Mouse (Mus musculus) adrenal gland, adult 2 months (tissue): ENCODE results near the gene Dctn1. TPM values are rescaled to one million over a fixed set of nuclear protein-coding genes. Genes with fewer than 3 reads are reported as not detected.
A peak's percentile ranks its signal among the peaks of the same experiment; 100 is the strongest.

Source experiments
- DNase-seq: peaks from one replicate; pipeline ENCODE4 v3.0.0; 2021
- polyA plus RNA-seq: library from polyadenylated mRNA; depleted of rRNA; stranded (reverse); fragments of >200 nt; gene quantifications from 2 replicates; pipeline ENCODE4 v1.2.3, GENCODE M21; 2012; rRNA removed
- total RNA-seq, 2 experiments: library from RNA; stranded (reverse); gene quantifications; 2 replicates each; pipeline ENCODE4 v1.2.3; 2021

Gene Dctn1
- total and polyA plus RNA-seq, 3 experiments = 135 to 211 (median 138) TPM

DNA sequence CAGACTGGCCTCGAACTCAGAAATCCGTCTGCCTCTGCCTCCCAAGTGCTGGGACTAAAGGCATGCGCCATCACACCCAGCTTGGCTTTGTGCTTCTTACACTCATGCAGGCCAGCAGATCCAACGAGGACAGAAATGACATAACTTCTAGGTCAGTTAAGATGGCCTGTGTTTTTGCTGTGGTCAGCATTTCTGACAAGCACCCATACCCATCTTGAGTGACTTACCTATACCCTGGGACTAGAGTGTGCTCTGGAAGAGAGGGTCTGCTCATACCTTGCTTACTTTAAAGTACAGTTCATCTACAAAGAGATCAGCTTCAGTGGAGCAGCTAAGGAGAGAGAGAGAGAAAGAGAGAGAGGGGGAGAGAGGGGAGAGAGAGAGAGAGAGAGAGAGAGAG lies 67.6 kb downstream of the Dctn1 start:
- DNase-seq = no peak

DNA sequence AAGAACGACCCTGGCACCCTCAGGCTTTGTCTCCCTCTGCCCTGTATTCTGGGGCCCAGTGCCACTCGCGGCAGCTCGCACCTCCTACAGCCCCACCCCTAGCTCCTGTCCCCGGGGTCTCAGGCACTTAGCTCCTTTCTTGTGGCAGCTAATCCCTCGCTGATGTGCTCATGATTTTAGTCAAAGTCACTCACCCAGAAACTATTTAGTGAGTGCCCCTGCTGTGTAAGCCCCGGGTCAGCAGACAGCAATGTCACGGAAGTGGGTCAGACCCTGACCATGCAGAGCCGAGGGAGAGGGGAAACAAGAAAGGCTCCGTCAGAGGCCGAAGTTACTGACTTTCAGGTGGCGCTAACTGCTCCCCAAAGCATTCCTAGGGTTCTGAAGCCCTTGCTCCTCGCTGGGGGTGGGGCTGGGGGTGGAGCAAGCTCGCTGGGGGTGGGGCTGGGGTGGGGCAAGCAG lies 68.6 kb downstream of the Dctn1 start:
- no peak for DNase-seq

DNA sequence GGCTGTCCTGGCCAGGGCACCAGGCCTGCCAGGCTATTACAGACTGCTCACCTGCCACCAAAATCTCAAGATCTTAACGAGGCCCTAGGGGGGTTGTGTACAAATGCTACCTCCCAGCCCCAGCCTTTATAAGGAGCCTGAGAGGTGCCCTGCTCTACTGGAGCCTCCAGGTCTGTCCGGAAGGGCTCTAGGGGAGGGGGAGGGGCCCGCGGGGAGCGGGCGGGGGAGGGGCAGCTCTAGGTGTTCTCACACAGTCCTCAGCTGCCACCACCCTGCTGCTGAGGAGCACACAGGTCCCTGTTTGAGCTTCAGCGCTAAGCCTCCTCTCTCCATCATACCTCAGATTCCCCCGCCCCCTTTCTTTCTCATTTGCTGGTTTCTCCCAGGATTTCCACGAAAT lies 71.4 kb downstream of the Dctn1 start:
- DNase-seq = no peak

- DNase-seq = no peak
Measured at GRCm38 (mm10) chr6:83244422-83245061, 78.8 kb downstream of the Dctn1 start.

DNA sequence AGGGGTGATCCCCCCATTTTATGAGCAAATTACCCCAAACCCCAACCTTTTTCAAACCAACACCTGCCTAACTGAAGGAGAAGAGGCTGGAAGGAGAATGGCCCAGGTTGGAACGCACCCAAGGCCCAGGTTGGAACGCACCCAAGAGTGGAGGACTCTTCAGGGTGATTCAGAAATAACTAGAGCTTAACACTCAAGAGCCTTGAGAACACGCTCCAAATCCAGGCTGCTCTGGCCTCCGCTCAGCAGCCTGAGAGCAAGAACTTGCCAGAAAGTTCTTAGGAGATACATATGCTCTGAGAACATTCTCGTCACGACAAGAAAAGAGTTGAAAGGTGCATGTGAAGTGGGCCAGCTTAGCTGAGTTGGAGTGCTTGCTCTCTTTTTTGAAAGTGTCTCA lies 79.4 kb downstream of the Dctn1 start:
- peak; percentile 87 for DNase-seq

DNA sequence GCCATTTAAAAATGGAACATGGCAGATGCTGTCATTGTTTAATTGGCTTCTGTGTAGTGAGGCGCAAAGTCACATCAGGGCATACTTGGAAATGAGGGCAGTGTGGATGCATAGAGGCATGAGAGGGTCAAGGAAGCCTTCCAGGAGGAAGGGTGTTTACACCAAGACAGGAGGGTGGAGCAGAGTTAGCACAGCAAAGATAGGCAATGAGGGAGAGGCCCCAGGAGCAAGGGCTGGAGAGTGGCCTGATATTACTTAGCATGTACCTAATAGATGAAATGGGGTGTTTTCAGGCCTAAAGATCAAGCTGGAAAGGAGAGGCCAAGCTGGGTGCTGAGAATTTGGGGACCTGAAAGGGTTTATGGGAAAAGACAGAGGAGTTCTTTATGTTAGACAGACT lies 80.3 kb downstream of the Dctn1 start:
- DNase-seq = no peak

- no peak for DNase-seq
Measured at GRCm38 (mm10) chr6:83246750-83247149, 81.0 kb downstream of the Dctn1 start.

DNA sequence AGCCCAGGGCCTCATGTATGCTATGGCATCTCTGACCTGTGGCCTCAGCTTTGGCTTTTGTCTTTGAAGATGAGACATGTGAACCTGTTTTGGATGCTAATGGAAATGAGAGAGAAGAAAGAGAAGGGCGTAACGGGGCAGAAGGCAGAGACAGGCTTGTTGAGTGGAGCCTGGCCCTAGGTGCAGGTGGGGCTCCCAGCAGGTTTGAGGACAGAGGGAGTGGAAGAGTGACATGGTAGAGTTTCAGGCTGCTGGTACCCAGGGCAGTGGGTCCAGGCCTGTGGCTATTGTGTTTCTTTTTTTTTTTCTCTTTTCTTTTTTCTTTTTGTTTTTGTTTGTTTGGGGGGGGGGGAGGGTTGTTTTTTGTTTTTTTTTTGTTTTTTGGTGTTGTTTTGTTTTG lies 81.4 kb downstream of the Dctn1 start:
- no peak for DNase-seq

Other genes starting within 250 kb of the Dctn1 start
- gene Sema4f, start 226.2 kb upstream of the Dctn1 start, total RNA-seq = 1 to 10 TPM in 1 of 2 experiments, under 1 TPM in 1; 0.52 to 1.2 TPM
- gene Sema4f, start 226.2 kb upstream of the Dctn1 start, polyA plus RNA-seq = 1.1 and 1.3 TPM in 2 replicates
- gene M1ap, start 219.0 kb upstream of the Dctn1 start, total RNA-seq = not detected
- 0.07 TPM in 1 of 2 replicates, not detected in the other for gene M1ap, start 219.0 kb upstream of the Dctn1 start, polyA plus RNA-seq
- 10 to 100 TPM in 1 of 2 experiments, 1 to 10 TPM in 1; 7.5 to 13.5 TPM for gene Dok1, start 132.4 kb upstream of the Dctn1 start, total RNA-seq
- gene Dok1, start 132.4 kb upstream of the Dctn1 start, polyA plus RNA-seq = 7.9 and 11.7 TPM in 2 replicates
- gene Loxl3, start 131.7 kb upstream of the Dctn1 start, total RNA-seq = 1 to 10 TPM; 1.1 to 3.5 TPM
- 2.8 and 2.9 TPM in 2 replicates for gene Loxl3, start 131.7 kb upstream of the Dctn1 start, polyA plus RNA-seq
- gene Aup1, start 111.4 kb upstream of the Dctn1 start, total RNA-seq = 100 to 1,000 TPM; 174 to 228 TPM
- 1,190 and 1,486 TPM in 2 replicates for gene Aup1, start 111.4 kb upstream of the Dctn1 start, polyA plus RNA-seq
- 10 to 100 TPM; 42.6 to 63.6 TPM for gene Htra2, start 110.6 kb upstream of the Dctn1 start, total RNA-seq
- gene Htra2, start 110.6 kb upstream of the Dctn1 start, polyA plus RNA-seq = 74.2 and 89.8 TPM in 2 replicates
- gene Dqx1, start 108.1 kb upstream of the Dctn1 start, total RNA-seq = 1 to 10 TPM; 2.1 to 2.5 TPM
- gene Dqx1, start 108.1 kb upstream of the Dctn1 start, polyA plus RNA-seq = 2.6 and 2.7 TPM in 2 replicates
- gene Tlx2, start 95.6 kb upstream of the Dctn1 start, total RNA-seq = 10 to 100 TPM in 1 of 2 experiments, 1 to 10 TPM in 1; 4.9 to 15.2 TPM
- gene Tlx2, start 95.6 kb upstream of the Dctn1 start, polyA plus RNA-seq = 48.7 and 64.4 TPM in 2 replicates
- 10 to 100 TPM; 35.1 to 48.9 TPM for gene Pcgf1, start 88.1 kb upstream of the Dctn1 start, total RNA-seq
- gene Pcgf1, start 88.1 kb upstream of the Dctn1 start, polyA plus RNA-seq = 28.6 and 31.6 TPM in 2 replicates
- gene Lbx2, start 79.6 kb upstream of the Dctn1 start, total RNA-seq = 10 to 100 TPM in 1 of 2 experiments, 1 to 10 TPM in 1; 7.6 to 19.7 TPM
- gene Lbx2, start 79.6 kb upstream of the Dctn1 start, polyA plus RNA-seq = 30.1 and 48.9 TPM in 2 replicates
- gene Ccdc142, start 64.3 kb upstream of the Dctn1 start, total RNA-seq = 1 to 10 TPM; 2.9 to 5.9 TPM
- 34.9 and 38.6 TPM in 2 replicates for gene Ccdc142, start 64.3 kb upstream of the Dctn1 start, polyA plus RNA-seq
- gene Gm42688, start 64.3 kb upstream of the Dctn1 start, total RNA-seq = 1 to 10 TPM; 3.9 to 6.6 TPM
- gene Gm42688, start 64.3 kb upstream of the Dctn1 start, polyA plus RNA-seq = 7.5 and 8.8 TPM in 2 replicates
- 100 to 1,000 TPM in 1 of 2 experiments, 10 to 100 TPM in 1; 95.3 to 112 TPM for gene Mrpl53, start 56.9 kb upstream of the Dctn1 start, total RNA-seq
- gene Mrpl53, start 56.9 kb upstream of the Dctn1 start, polyA plus RNA-seq = 81.0 and 85.8 TPM in 2 replicates
- gene Mogs, start 50.4 kb upstream of the Dctn1 start, total RNA-seq = 10 to 100 TPM; 48.1 to 52.6 TPM
- 93.2 and 131 TPM in 2 replicates for gene Mogs, start 50.4 kb upstream of the Dctn1 start, polyA plus RNA-seq
- 100 to 1,000 TPM in 1 of 2 experiments, 10 to 100 TPM in 1; 79.1 to 117 TPM for gene Wbp1, start 44.4 kb upstream of the Dctn1 start, total RNA-seq
- 388 and 405 TPM in 2 replicates for gene Wbp1, start 44.4 kb upstream of the Dctn1 start, polyA plus RNA-seq
- gene Ino80b, start 40.5 kb upstream of the Dctn1 start, total RNA-seq = 10 to 100 TPM; 16.1 to 27.3 TPM
- gene Ino80b, start 40.5 kb upstream of the Dctn1 start, polyA plus RNA-seq = 90.2 and 102 TPM in 2 replicates
- gene Rtkn, start 30.5 kb upstream of the Dctn1 start, total RNA-seq = 10 to 100 TPM in 1 of 2 experiments, 1 to 10 TPM in 1; 9.5 to 10.2 TPM
- 93.6 and 100 TPM in 2 replicates for gene Rtkn, start 30.5 kb upstream of the Dctn1 start, polyA plus RNA-seq
- gene Wdr54, start 9.5 kb upstream of the Dctn1 start, total RNA-seq = 1 to 10 TPM; 2.2 to 4.7 TPM
- gene Wdr54, start 9.5 kb upstream of the Dctn1 start, polyA plus RNA-seq = 3.4 and 4.8 TPM in 2 replicates
- 1 to 10 TPM; 1.1 to 1.3 TPM for gene 1700003E16Rik, start 9.5 kb upstream of the Dctn1 start, total RNA-seq
- gene 1700003E16Rik, start 9.5 kb upstream of the Dctn1 start, polyA plus RNA-seq = 1.0 and 1.4 TPM in 2 replicates
- gene Slc4a5, start 53.9 kb downstream of the Dctn1 start, total RNA-seq = not detected
- gene Slc4a5, start 53.9 kb downstream of the Dctn1 start, polyA plus RNA-seq = 0.29 and 0.51 TPM in 2 replicates
- gene Mthfd2, start 160.0 kb downstream of the Dctn1 start, total RNA-seq = 10 to 100 TPM; 17.8 to 30.8 TPM
- 2.5 and 3.8 TPM in 2 replicates for gene Mthfd2, start 160.0 kb downstream of the Dctn1 start, polyA plus RNA-seq
- gene Mob1a, start 160.1 kb downstream of the Dctn1 start, total RNA-seq = 10 to 100 TPM; 62.1 to 77.7 TPM
- 44.4 and 52.1 TPM in 2 replicates for gene Mob1a, start 160.1 kb downstream of the Dctn1 start, polyA plus RNA-seq
- 100 to 1,000 TPM; 204 to 358 TPM for gene Bola3, start 183.2 kb downstream of the Dctn1 start, total RNA-seq
- 303 and 351 TPM in 2 replicates for gene Bola3, start 183.2 kb downstream of the Dctn1 start, polyA plus RNA-seq